Mouse (Mus musculus) embryonic fibroblast, embryonic 13.5 days (primary cell): ENCODE measurements at regions not wholly inside any gene's neighbourhood (a gene's known extent, or its start where the extent isn't known, plus 50 kb on each side); places are given as distances from the start of the nearest gene placed in this dataset.

Source experiments
- CTCF ChIP-seq: IDR thresholded peaks from 2 replicates; pipeline ENCODE4 v1.5.1; 2011; ENCODE audit warnings: mild to moderate bottlenecking, control low read depth, low read length, moderate library complexity, borderline replicate concordance; ENCODE audit not compliant: insufficient read depth
- POLR2A ChIP-seq: IDR thresholded peaks from 2 replicates; pipeline ENCODE4 v1.6.1; 2011; ENCODE audit warnings: low read depth, mild to moderate bottlenecking, control low read depth, low read length, moderate library complexity

GRCm38 (mm10) chr13:35226142-35226829 is 199.4 kb upstream of the Eci2 start:
- no peak for TF ChIP-seq POLR2A
- no peak for TF ChIP-seq CTCF
